Mouse (Mus musculus) cerebellum, adult 2 months (tissue): Measurements from ENCODE around the gene Topbp1.

Source experiments
- CTCF ChIP-seq: fragments of 200-500 bp; IDR thresholded peaks from 2 replicates; pipeline ENCODE4 v1.5.1; 2011; ENCODE audit warnings: low read depth, mild to moderate bottlenecking, control low read depth, low read length, moderate library complexity, borderline replicate concordance; ENCODE audit not compliant: insufficient read depth
- POLR2A ChIP-seq: fragments of 200-500 bp; IDR thresholded peaks from 2 replicates; pipeline ENCODE4 v1.6.1; 2011; ENCODE audit warnings: low read length, control low read depth, borderline replicate concordance; ENCODE audit not compliant: insufficient read depth

DNA sequence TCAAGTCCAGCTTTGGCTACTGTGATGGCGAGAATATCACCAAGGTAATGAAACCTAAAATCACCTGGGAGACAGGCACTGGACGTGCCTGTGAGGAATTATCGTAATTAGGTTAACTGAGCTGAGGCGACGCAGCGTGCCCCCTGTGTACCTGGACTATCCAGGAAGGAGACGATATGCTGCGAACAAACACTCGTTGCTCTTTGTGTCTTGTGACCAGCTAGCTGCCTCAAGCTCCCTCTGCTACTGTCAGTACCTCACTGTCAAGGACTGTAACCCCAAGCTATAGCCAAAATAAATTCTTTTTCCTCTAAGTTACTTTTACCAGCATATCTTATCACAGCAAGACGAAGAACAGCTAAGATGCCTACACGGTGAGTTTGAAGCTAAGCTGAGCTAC is 88.2 kb downstream of the Topbp1 start:
- TF ChIP-seq POLR2A: no peak
- no peak for TF ChIP-seq CTCF
